In the genomic region with DNA sequence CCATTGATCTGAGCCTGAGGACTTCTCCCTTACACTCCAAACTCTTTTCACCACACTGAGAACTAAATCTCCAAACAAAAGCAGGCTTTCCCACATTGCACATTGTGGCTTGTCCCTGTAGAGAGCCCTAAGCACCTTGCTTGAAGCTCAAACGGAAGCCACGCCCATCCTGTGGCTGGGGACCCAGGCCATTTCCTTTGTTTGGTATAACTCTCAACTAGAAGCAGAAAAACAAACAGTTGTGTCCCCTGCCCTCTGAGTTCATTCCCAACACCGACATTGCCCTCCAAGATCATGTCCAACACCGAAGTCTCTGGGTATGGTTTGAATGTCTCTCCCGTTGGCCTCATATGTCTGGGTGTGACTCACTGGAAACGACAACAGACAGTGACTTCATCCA, we compare ENCODE assay signal across 13 mouse cellular contexts.
A peak's percentile ranks its signal among the peaks of the same experiment; 100 is the strongest.
DNase-seq lines count a peak whose midpoint lies in the region; ATAC-seq lines count a peak whose summit lies in the region.
"Had no signal": no experiment of that assay in that cellular context is flagged by ENCODE, and none has a peak within 500 bp of the region (broad histone marks: within the 10 kb centered on the region; RNA-seq: fewer than 3 reads in every experiment).

No protein-coding gene starts in this region.

- H3K4me1 ChIP-seq in heart, embryonic 12.5 days (replicated peaks), result peaks cover 12% of the 10 kb centered on the region; the same call in 1 of the 2 replicates
- H3K4me1 ChIP-seq in forebrain, embryonic 14.5 days (ENCODE audit: control insufficient read depth, insufficient read depth, low read length), result no peaks in the 10 kb centered on the region
- no peaks in the 10 kb centered on the region for H3K4me1 ChIP-seq in midbrain, embryonic 11.5 days (ENCODE audit: control insufficient read depth, insufficient read depth, low read length)
- H3K4me1 ChIP-seq: forebrain, embryonic 13.5 days had no signal

- H3K4me3 ChIP-seq in heart, embryonic 12.5 days, result no peak overlapping the region
- H3K4me3 ChIP-seq in forebrain, embryonic 14.5 days (ENCODE audit: low read depth, low read length), result no peak overlapping the region
- H3K4me3 ChIP-seq in midbrain, embryonic 11.5 days (ENCODE audit: low read depth, low read length), result no peak overlapping the region
- H3K4me3 ChIP-seq: forebrain, embryonic 13.5 days; hindbrain, embryonic 10.5 days; liver, embryonic 13.5 days had no signal

- H3K9ac ChIP-seq in heart, embryonic 12.5 days, result no peak overlapping the region
- H3K9ac ChIP-seq in forebrain, embryonic 14.5 days (ENCODE audit: low read length), result no peak overlapping the region
- no peak overlapping the region for H3K9ac ChIP-seq in midbrain, embryonic 11.5 days (ENCODE audit: low read length)
- H3K9ac ChIP-seq: forebrain, embryonic 13.5 days; liver, embryonic 13.5 days had no signal

- WGBS in heart, embryonic 12.5 days, result 61% methylated on average over 6 of the region's 6 CpGs
- 74% methylated on average over 6 of the region's 6 CpGs for WGBS in forebrain, embryonic 14.5 days
- WGBS in midbrain, embryonic 11.5 days, result 79% methylated on average over 6 of the region's 6 CpGs

- H3K4me2 ChIP-seq in heart, embryonic 12.5 days, result no peak overlapping the region
- H3K4me2 ChIP-seq in forebrain, embryonic 14.5 days (ENCODE audit: low read length), result no peak overlapping the region
- no peak overlapping the region for H3K4me2 ChIP-seq in midbrain, embryonic 11.5 days
- H3K4me2 ChIP-seq: forebrain, embryonic 13.5 days; liver, embryonic 13.5 days had no signal

- no peak for ATAC-seq in heart, embryonic 12.5 days (ENCODE audit: insufficient number of reproducible peaks, low FRiP score)
- ATAC-seq in forebrain, embryonic 14.5 days, result no peak
- ATAC-seq in midbrain, embryonic 11.5 days (ENCODE audit: low FRiP score), result no peak
- ATAC-seq: forebrain, embryonic 13.5 days; intestine, postnatal 0 days had no signal

- DNase-seq in heart, adult 8-10 months (ENCODE audit: low spot score), result peak; percentile 31
- DNase-seq in R1 (ENCODE audit: low read depth, low spot score), result peak; percentile 36
- DNase-seq in lung, adult 18-20 months, result peak; percentile 44 to 51
- peak; percentile 44 for DNase-seq in thymus, postnatal 0 days (ENCODE audit: low spot score)
- DNase-seq in right cerebral cortex, postnatal 10 days (ENCODE audit: low spot score in 2 of 2), result no peak
- DNase-seq in forebrain, embryonic 14.5 days (ENCODE audit: low spot score), result no peak
- DNase-seq in midbrain, embryonic 11.5 days (ENCODE audit: low spot score, missing footprints), result no peak
- DNase-seq: adrenal gland, postnatal 10 days; liver, embryonic 13.5 days had no signal

- no peak overlapping the region for H3K27ac ChIP-seq in heart, embryonic 12.5 days (ENCODE audit: poor library complexity, severe bottlenecking)
- no peak overlapping the region for H3K27ac ChIP-seq in forebrain, embryonic 14.5 days (ENCODE audit: low read depth, low read length)
- H3K27ac ChIP-seq in midbrain, embryonic 11.5 days (ENCODE audit: low read depth, low read length), result no peak overlapping the region
- H3K27ac ChIP-seq: forebrain, embryonic 13.5 days; hindbrain, embryonic 10.5 days; liver, embryonic 13.5 days had no signal

- no peaks in the 10 kb centered on the region for H3K36me3 ChIP-seq in heart, embryonic 12.5 days
- no peaks in the 10 kb centered on the region for H3K36me3 ChIP-seq in forebrain, embryonic 14.5 days (ENCODE audit: control insufficient read depth, insufficient read depth, low read length)
- no peaks in the 10 kb centered on the region for H3K36me3 ChIP-seq in midbrain, embryonic 11.5 days (ENCODE audit: control insufficient read depth, insufficient read depth, low read length)
- H3K36me3 ChIP-seq: hindbrain, embryonic 10.5 days; liver, embryonic 13.5 days had no signal

- 0 out of 2 replicates have a peak, but pooled peaks cover 8% of the 10 kb centered on the region for H3K27me3 ChIP-seq in heart, embryonic 12.5 days (replicated peaks)
- H3K27me3 ChIP-seq in forebrain, embryonic 14.5 days (replicated peaks; ENCODE audit: control insufficient read depth, insufficient read depth, low read length), result no peaks in the 10 kb centered on the region
- H3K27me3 ChIP-seq in midbrain, embryonic 11.5 days (ENCODE audit: control insufficient read depth, insufficient read depth, low read length), result no peaks in the 10 kb centered on the region

- H3K9me3 ChIP-seq in heart, embryonic 12.5 days (replicated peaks), result no peaks in the 10 kb centered on the region
- H3K9me3 ChIP-seq in forebrain, embryonic 14.5 days (replicated peaks; ENCODE audit: control insufficient read depth, low read length), result no peaks in the 10 kb centered on the region
- H3K9me3 ChIP-seq in midbrain, embryonic 11.5 days (ENCODE audit: control insufficient read depth, low read length), result no peaks in the 10 kb centered on the region
- H3K9me3 ChIP-seq: forebrain, embryonic 13.5 days; hindbrain, embryonic 10.5 days; liver, embryonic 13.5 days had no signal

Comparison
In these comparisons a context has a peak if more than half of its experiments do, and no peak if none do; other contexts are left out.
1. DNase-seq: peak in heart, adult 8-10 months (single experiment), R1 (single experiment), lung, adult 18-20 months (2 of 2) and thymus, postnatal 0 days (single experiment); none in right cerebral cortex, postnatal 10 days (0 of 2), forebrain, embryonic 14.5 days (single experiment) and midbrain, embryonic 11.5 days (single experiment).